Mouse (Mus musculus) CH12.LX (cell line): ENCODE results near the gene Tbl3. TPM values are rescaled to one million over a fixed set of nuclear protein-coding genes. Genes with fewer than 3 reads are reported as not detected.
"Not testable (repeated sequence)": the region's sequence is repeated elsewhere in the genome, so short reads cannot be mapped to it uniquely, and the experiment has no call there.

Experiments used
- DNase-seq: peaks from one replicate; pipeline ENCODE4 v3.0.0-alpha.2; 2013; ENCODE audit errors: extremely low read depth
- H3K27ac ChIP-seq: 2 replicates; pipeline ENCODE4 v1.5.1; 2012; ENCODE audit warnings: low read depth, mild to moderate bottlenecking, control low read depth, moderate library complexity; ENCODE audit not compliant: insufficient read depth
- H3K27me3 ChIP-seq: replicated peaks from 2 replicates; pipeline ENCODE3; 2012; ENCODE audit warnings: inconsistent platforms
- H3K36me3 ChIP-seq, 2 experiments: replicated peaks in 1 of 2; 2 replicates each; pipeline versions ENCODE3 to v1.6.1; 2012; ENCODE audit warnings: inconsistent platforms in 1 of 2, low read length in 1 of 2, mild to moderate bottlenecking in 1 of 2, mixed read lengths in 1 of 2, moderate library complexity in 1 of 2; ENCODE audit not compliant: control insufficient read depth in 1 of 2, insufficient read depth in 1 of 2
- H3K4me1 ChIP-seq, 2 experiments: 2 replicates each; pipeline ENCODE4 v1.6.1; 2012; ENCODE audit warnings: inconsistent platforms in 1 of 2, moderate library complexity in 1 of 2; ENCODE audit not compliant: insufficient read depth in 2 of 2, control insufficient read depth in 1 of 2
- H3K4me2 ChIP-seq: 2 replicates; pipeline ENCODE4 v1.6.1; 2012; ENCODE audit warnings: low read depth, mild to moderate bottlenecking, control low read depth; ENCODE audit not compliant: poor library complexity, insufficient read depth, severe bottlenecking
- H3K4me3 ChIP-seq, 3 experiments: fragments of 150-350 bp in 1 of 3; sonication (generic) in 1 of 3; replicated peaks in 1 of 3; 2 replicates each; pipeline versions ENCODE3 to v1.5.1; 2011 to 2012; ENCODE audit warnings: low read depth in 2 of 3, low read length in 2 of 3, mild to moderate bottlenecking in 2 of 3, moderate library complexity in 2 of 3, control low read depth in 1 of 3, improper control_type of control experiment in 1 of 3, inconsistent platforms in 1 of 3, mixed read lengths in 1 of 3; ENCODE audit not compliant: poor library complexity in 1 of 3
- H3K79me2 ChIP-seq: replicated peaks from 2 replicates; pipeline ENCODE4 v1.6.1; 2012; ENCODE audit warnings: mild to moderate bottlenecking, moderate library complexity; ENCODE audit not compliant: control insufficient read depth, poor library complexity, insufficient read depth, severe bottlenecking; ENCODE audit errors: extremely low read depth
- H3K9ac ChIP-seq: 2 replicates; pipeline ENCODE4 v1.6.1; 2012; ENCODE audit warnings: low read depth, mild to moderate bottlenecking, control low read depth, moderate library complexity; ENCODE audit not compliant: insufficient read depth
- H3K9me3 ChIP-seq: replicated peaks from 2 replicates; pipeline ENCODE3; 2012; ENCODE audit warnings: low read length, inconsistent platforms, mixed read lengths
- BHLHE40 ChIP-seq: IDR thresholded peaks from 2 replicates; pipeline ENCODE4 v1.6.1; 2011; ENCODE audit warnings: mild to moderate bottlenecking, low read depth, low read length, improper control_type of control experiment
- CHD2 ChIP-seq: IDR thresholded peaks from 2 replicates; pipeline ENCODE4 v1.6.1; 2011; ENCODE audit warnings: low read length, improper control_type of control experiment
- E2F4 ChIP-seq: IDR thresholded peaks from 2 replicates; pipeline ENCODE4 v1.6.1; 2011; ENCODE audit warnings: low read depth, low read length, improper control_type of control experiment; ENCODE audit not compliant: insufficient replicate concordance
- ELF1 ChIP-seq: IDR thresholded peaks from 2 replicates; pipeline ENCODE4 v1.6.1; 2014; ENCODE audit warnings: low read depth, mild to moderate bottlenecking, inconsistent platforms, low read length, improper control_type of control experiment
- EP300 ChIP-seq: IDR thresholded peaks from 2 replicates; pipeline ENCODE4 v1.6.1; 2011; ENCODE audit warnings: low read length, improper control_type of control experiment
- ETS1 ChIP-seq: conservative IDR thresholded peaks from 2 replicates; pipeline ENCODE4 v1.6.1; 2012; ENCODE audit warnings: low read depth, mild to moderate bottlenecking, inconsistent platforms, low read length, improper control_type of control experiment, moderate library complexity
- GABPA ChIP-seq: IDR thresholded peaks from 2 replicates; pipeline ENCODE4 v1.6.1; 2012; ENCODE audit warnings: low read depth, low read length, improper control_type of control experiment, inconsistent platforms; ENCODE audit not compliant: insufficient replicate concordance
- IRF4 ChIP-seq: IDR thresholded peaks from 2 replicates; pipeline ENCODE4 v1.6.1; 2014; ENCODE audit warnings: low read depth, mild to moderate bottlenecking, inconsistent platforms, low read length, improper control_type of control experiment
- JUN ChIP-seq: IDR thresholded peaks from 2 replicates; pipeline ENCODE4 v1.6.1; 2011; ENCODE audit warnings: low read depth, mild to moderate bottlenecking, low read length, improper control_type of control experiment, moderate library complexity; ENCODE audit not compliant: insufficient read depth
- JUND ChIP-seq: conservative IDR thresholded peaks from 2 replicates; pipeline ENCODE4 v1.6.1; 2011; ENCODE audit warnings: low read depth, low read length, improper control_type of control experiment
- KAT2A ChIP-seq: IDR thresholded peaks from 2 replicates; pipeline ENCODE4 v1.6.1; 2012; ENCODE audit warnings: low read length, improper control_type of control experiment, inconsistent platforms; ENCODE audit not compliant: insufficient replicate concordance
- MAFK ChIP-seq: IDR thresholded peaks from 2 replicates; pipeline ENCODE4 v1.6.1; 2011; ENCODE audit warnings: low read length, improper control_type of control experiment; ENCODE audit not compliant: insufficient replicate concordance
- MAX ChIP-seq: IDR thresholded peaks from 2 replicates; pipeline ENCODE4 v1.6.1; 2011; ENCODE audit warnings: low read length, improper control_type of control experiment
- MAZ ChIP-seq: IDR thresholded peaks from 2 replicates; pipeline ENCODE4 v1.6.1; 2012; ENCODE audit warnings: low read depth, mild to moderate bottlenecking, inconsistent platforms, low read length, improper control_type of control experiment, moderate library complexity
- MEF2A ChIP-seq: IDR thresholded peaks from 2 replicates; pipeline ENCODE4 v1.6.1; 2014; ENCODE audit warnings: low read depth, mild to moderate bottlenecking, inconsistent platforms, low read length, improper control_type of control experiment, borderline replicate concordance
- MXI1 ChIP-seq: IDR thresholded peaks from 2 replicates; pipeline ENCODE4 v1.6.1; 2011; ENCODE audit warnings: mild to moderate bottlenecking, low read depth, low read length, improper control_type of control experiment
- MYC ChIP-seq: IDR thresholded peaks from 2 replicates; pipeline ENCODE4 v1.6.1; 2011; ENCODE audit warnings: low read depth, mild to moderate bottlenecking, improper control_type of control experiment, low read length
- NELFE ChIP-seq: IDR thresholded peaks from 2 replicates; pipeline ENCODE4 v1.6.1; 2011; ENCODE audit warnings: low read depth, low read length, improper control_type of control experiment
- PAX5 ChIP-seq: IDR thresholded peaks from 2 replicates; pipeline ENCODE4 v1.6.1; 2012; ENCODE audit warnings: low read length, inconsistent platforms, mixed read lengths
- POLR2AphosphoS2 ChIP-seq: IDR thresholded peaks from 2 replicates; pipeline ENCODE4 v1.6.1; 2011; ENCODE audit warnings: low read depth, low read length, improper control_type of control experiment
- RAD21 ChIP-seq: IDR thresholded peaks from 2 replicates; pipeline ENCODE4 v1.6.1; 2011; ENCODE audit warnings: low read depth, mild to moderate bottlenecking, low read length, improper control_type of control experiment, moderate library complexity
- RCOR1 ChIP-seq: conservative IDR thresholded peaks from 2 replicates; pipeline ENCODE4 v1.6.1; 2012; ENCODE audit warnings: low read depth, mild to moderate bottlenecking, inconsistent platforms, low read length, improper control_type of control experiment
- SIN3A ChIP-seq: IDR thresholded peaks from 2 replicates; pipeline ENCODE4 v1.6.1; 2012; ENCODE audit warnings: low read length, improper control_type of control experiment, inconsistent platforms
- SMC3 ChIP-seq: IDR thresholded peaks from 2 replicates; pipeline ENCODE4 v1.6.1; 2011; ENCODE audit warnings: low read depth, low read length, improper control_type of control experiment
- TBP ChIP-seq: conservative IDR thresholded peaks from 2 replicates; pipeline ENCODE4 v1.6.1; 2011; ENCODE audit warnings: low read depth, low read length, improper control_type of control experiment
- TCF12 ChIP-seq: IDR thresholded peaks from 2 replicates; pipeline ENCODE4 v1.6.1; 2014; ENCODE audit warnings: low read depth, mild to moderate bottlenecking, inconsistent platforms, low read length, improper control_type of control experiment
- USF1 ChIP-seq: IDR thresholded peaks from 2 replicates; pipeline ENCODE4 v1.6.1; 2014; ENCODE audit warnings: low read depth, mild to moderate bottlenecking, inconsistent platforms, low read length, improper control_type of control experiment
- USF2 ChIP-seq: conservative IDR thresholded peaks from 2 replicates; pipeline ENCODE4 v1.6.1; 2011; ENCODE audit warnings: low read depth, low read length, improper control_type of control experiment
- ZKSCAN1 ChIP-seq: IDR thresholded peaks from 2 replicates; pipeline ENCODE4 v1.6.1; 2012; ENCODE audit warnings: low read depth, inconsistent platforms, low read length, improper control_type of control experiment, borderline replicate concordance
- ZMIZ1 ChIP-seq: IDR thresholded peaks from 2 replicates; pipeline ENCODE4 v1.6.1; 2012; ENCODE audit warnings: low read depth, mild to moderate bottlenecking, inconsistent platforms, low read length, improper control_type of control experiment
- ZNF384 ChIP-seq: IDR thresholded peaks from 2 replicates; pipeline ENCODE4 v1.6.1; 2012; ENCODE audit warnings: low read depth, low read length, improper control_type of control experiment, inconsistent platforms
- dilution Hi-C: fragments of 300-500 bp; cut with MboI; formaldehyde crosslinking; loops from 2 replicates; pipeline ENCODE4 v1.14.3; 2020; ENCODE audit warnings: low sequenced_read_pairs; ENCODE audit not compliant: extremely low pct_unique_long_range_greater_than_20kb, extremely low pct_ligation_motif_present
- in situ Hi-C: fragments of 300-500 bp; cut with MboI; formaldehyde crosslinking; loops from 3 replicates; pipeline ENCODE4 v1.14.3; 2019; ENCODE audit warnings: low sequenced_read_pairs, low pct_ligation_motif_present, low pct_unique_long_range_greater_than_20kb, mixed read lengths
- polyA plus RNA-seq: library from polyadenylated mRNA; unstranded; fragments of >175 nt; gene quantifications from 2 replicates; pipeline ENCODE4 v1.2.1, GENCODE M21; 2012; ENCODE audit warnings: low read depth; ENCODE audit not compliant: insufficient read length
- total RNA-seq, 2 experiments: library from RNA; depleted of rRNA; stranded (reverse); fragments of 300-350 nt in 1 of 2; fragments of >200 nt in 1 of 2; gene quantifications; 2 replicates each; pipeline ENCODE4 v1.2.3; 2012 to 2014

The Tbl3 gene
- total and polyA plus RNA-seq, 3 experiments, result 98.0 to 105 (median 104) TPM

DNA sequence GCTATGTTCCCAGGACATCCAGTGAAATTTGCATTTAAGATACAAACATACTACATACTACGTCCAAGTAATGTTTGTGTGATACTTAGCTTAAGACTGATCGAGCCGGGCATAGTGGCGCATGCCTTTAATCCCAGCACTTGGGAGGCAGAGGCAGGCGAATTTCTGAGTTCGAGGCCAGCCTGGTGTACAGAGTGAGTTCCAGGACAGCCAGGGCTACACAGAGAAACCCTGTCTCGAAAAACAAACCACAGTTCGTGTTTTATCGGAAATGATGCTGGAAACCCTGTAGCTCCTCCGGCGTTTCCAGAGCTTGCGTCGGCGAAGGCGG is 38.3 kb downstream of the Tbl3 start:
- H3K79me2 ChIP-seq, result peaks cover 42% of the 10 kb centered on the region
- H3K9me3 ChIP-seq, dilution Hi-C loops, H3K27me3 ChIP-seq, in situ Hi-C loops: not testable (repeated sequence)
- TF ChIP-seq NELFE, result peak; percentile 93; the same call in 1 of the 2 replicates
- TF ChIP-seq ZMIZ1, result peak; percentile 65; the same call in 1 of the 2 replicates
- TF ChIP-seq MYC, result 0 out of 2 replicates have a peak, but pooled peaks have one; percentile 64
- 0 out of 2 replicates have a peak, but pooled peaks have one; percentile 26 for TF ChIP-seq POLR2AphosphoS2
- TF ChIP-seq SIN3A, result peak; percentile 11; the same call in 1 of the 2 replicates
- DNase-seq, result peak; percentile 25
- peak overlapping the region; percentile 82 for H3K4me2 ChIP-seq
- H3K27ac ChIP-seq, result peak overlapping the region; percentile 58
- H3K4me3 ChIP-seq, result peak overlapping the region; percentile 85 to 99 (median 99)
- peak overlapping the region; percentile 82 for H3K9ac ChIP-seq
- H3K4me1 ChIP-seq, result peaks cover 5 to 55% of the 10 kb centered on the region in 2 experiments; a peak in 2 of 4 replicates
- H3K36me3 ChIP-seq, result peaks cover 7 to 13% of the 10 kb centered on the region in 2 experiments

DNA sequence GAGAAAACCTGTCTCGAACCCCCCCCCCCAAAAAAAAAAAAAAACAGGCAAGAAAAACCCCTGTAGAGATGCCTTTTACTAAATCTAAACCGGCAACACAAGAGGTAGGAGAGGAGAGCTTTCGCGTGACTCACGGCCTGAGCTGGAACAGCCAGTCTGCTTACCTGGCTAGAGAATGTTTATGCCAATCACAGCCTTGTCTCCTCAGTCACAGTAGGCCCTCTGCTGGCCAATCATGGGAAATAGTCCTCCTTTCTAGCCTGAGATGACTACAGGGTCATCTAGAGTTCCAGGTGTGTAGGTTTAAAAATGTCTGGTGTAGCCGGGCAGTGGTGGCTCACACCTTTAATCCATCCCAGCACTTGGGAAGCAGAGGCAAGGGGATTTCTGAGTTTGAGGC is 40.0 kb downstream of the Tbl3 start:
- Histone ChIP-seq H3K4me3 (no peak overlapping the region), H3K9ac (no peak overlapping the region), H3K9me3 (no peaks in the 10 kb centered on the region), H3K4me1 (peaks cover 5 to 39% of the 10 kb centered on the region in 2 experiments; a peak in 2 of 4 replicates), H3K27me3 (no peaks in the 10 kb centered on the region), H3K4me2 (0 out of 2 replicates have a peak overlapping the region, but pooled peaks have one; percentile 37), H3K79me2 (peaks cover 25% of the 10 kb centered on the region), H3K27ac (no peak overlapping the region), H3K36me3 (no peaks in the 10 kb centered on the region)
- in situ Hi-C loops (no loop called here), dilution Hi-C loops (no loop called here)
- DNase-seq, result peak; percentile 85
- no peak for TF ChIP-seq PAX5
- TF ChIP-seq GABPA, result no peak
- no peak for TF ChIP-seq POLR2AphosphoS2
- TF ChIP-seq MAZ, result no peak
- peak; percentile 53; the same call in 1 of the 2 replicates for TF ChIP-seq ZNF384
- no peak for TF ChIP-seq CHD2
- TF ChIP-seq RAD21, result peak; percentile 81
- peak; percentile 64; the same call in 1 of the 2 replicates for TF ChIP-seq SIN3A
- no peak for TF ChIP-seq USF2
- peak; percentile 70; the same call in 1 of the 2 replicates for TF ChIP-seq MYC
- no peak for TF ChIP-seq TBP
- no peak for TF ChIP-seq USF1
- TF ChIP-seq EP300, result no peak
- TF ChIP-seq MAFK, result peak; percentile 36; the same call in 1 of the 2 replicates
- TF ChIP-seq ELF1, result no peak
- no peak for TF ChIP-seq ZMIZ1
- TF ChIP-seq MEF2A, result 0 out of 2 replicates have a peak, but pooled peaks have one; percentile 15
- TF ChIP-seq BHLHE40, result no peak
- TF ChIP-seq MXI1, result no peak
- TF ChIP-seq ZKSCAN1, result no peak
- peak; percentile 82 for TF ChIP-seq SMC3
- peak; percentile 53; the same call in 1 of the 2 replicates for TF ChIP-seq MAX
- TF ChIP-seq JUND, result 0 out of 2 replicates have a peak, but pooled peaks have one; percentile 27
- no peak for TF ChIP-seq KAT2A
- peak; percentile 57 for TF ChIP-seq IRF4
- no peak; the same call in 1 of the 2 replicates for TF ChIP-seq RCOR1
- TF ChIP-seq ETS1, result no peak
- no peak for TF ChIP-seq JUN
- 0 out of 2 replicates have a peak, but pooled peaks have one; percentile 16 for TF ChIP-seq TCF12
- TF ChIP-seq E2F4, result no peak
- no peak for TF ChIP-seq NELFE
